Mouse (Mus musculus) spleen, adult 2 months (tissue): ENCODE data around the gene Wars2. TPM values are rescaled to one million over a fixed set of nuclear protein-coding genes. Genes with fewer than 3 reads are reported as not detected.

Experiments
- DNase-seq, 2 experiments: peaks; one replicate each; pipeline versions ENCODE4 v3.0.0 to v3.0.0-alpha.2; 2012 to 2021; ENCODE audit warnings: low spot score in 2 of 2, low read depth in 1 of 2
- H3K27ac ChIP-seq: fragments of 200-500 bp; 2 replicates; pipeline ENCODE4 v1.5.1; 2012; ENCODE audit warnings: low read length, inconsistent platforms; ENCODE audit not compliant: insufficient read depth
- H3K27me3 ChIP-seq: fragments of 200-500 bp; 2 replicates; pipeline ENCODE4 v1.6.1; 2012; ENCODE audit warnings: mild to moderate bottlenecking, moderate library complexity, low read length, inconsistent platforms; ENCODE audit not compliant: control insufficient read depth, insufficient read depth
- H3K36me3 ChIP-seq: fragments of 200-500 bp; 2 replicates; pipeline ENCODE4 v1.6.1; 2012; ENCODE audit warnings: mild to moderate bottlenecking, low read length, inconsistent platforms; ENCODE audit not compliant: control insufficient read depth, insufficient read depth
- H3K4me1 ChIP-seq: fragments of 200-500 bp; 2 replicates; pipeline ENCODE4 v1.6.1; 2011; ENCODE audit warnings: inconsistent platforms; ENCODE audit not compliant: control insufficient read depth, insufficient read depth, insufficient read length
- H3K4me3 ChIP-seq: fragments of 200-500 bp; 2 replicates; pipeline ENCODE4 v1.5.1; 2011; ENCODE audit warnings: mild to moderate bottlenecking, inconsistent platforms; ENCODE audit not compliant: insufficient read depth, insufficient read length; ENCODE audit errors: extremely low read depth
- CTCF ChIP-seq: fragments of 200-500 bp; IDR thresholded peaks from 2 replicates; pipeline ENCODE4 v1.5.1; 2011; ENCODE audit warnings: mild to moderate bottlenecking, inconsistent platforms; ENCODE audit not compliant: insufficient read depth, insufficient read length, insufficient replicate concordance; ENCODE audit errors: extremely low read depth
- POLR2A ChIP-seq: fragments of 200-500 bp; IDR thresholded peaks from 2 replicates; pipeline ENCODE4 v1.6.1; 2011; ENCODE audit warnings: low read depth, low read length, inconsistent platforms
- WGBS: fragments of 180-500 bp; shearing (Covaris S2); methylation state at CpG from one replicate; pipeline ENCODE4 v1.1.7; 2018; 5-methylcytosine and 5-hydroxymethylcytosine counted together
- polyA plus RNA-seq: library from polyadenylated mRNA; depleted of rRNA; stranded (reverse); fragments of >200 nt; gene quantifications from 2 replicates; pipeline ENCODE4 v1.2.3, GENCODE M21; 2012

The Wars2 gene
- polyA plus RNA-seq, 1 experiment, result 2.2 TPM

GRCm38 (mm10) chr3:99160016-99160415 is 19.1 kb downstream of the Wars2 start:
- TF ChIP-seq POLR2A (no peak), CTCF (no peak)
- Histone ChIP-seq H3K27me3 (no peaks in the 10 kb centered on the region), H3K4me3 (no peak overlapping the region), H3K27ac (no peak overlapping the region), H3K4me1 (no peaks in the 10 kb centered on the region), H3K36me3 (no peaks in the 10 kb centered on the region)
- DNase-seq, result no peak
- WGBS, result 87% methylated on average over 3 of the region's 3 CpGs

DNA sequence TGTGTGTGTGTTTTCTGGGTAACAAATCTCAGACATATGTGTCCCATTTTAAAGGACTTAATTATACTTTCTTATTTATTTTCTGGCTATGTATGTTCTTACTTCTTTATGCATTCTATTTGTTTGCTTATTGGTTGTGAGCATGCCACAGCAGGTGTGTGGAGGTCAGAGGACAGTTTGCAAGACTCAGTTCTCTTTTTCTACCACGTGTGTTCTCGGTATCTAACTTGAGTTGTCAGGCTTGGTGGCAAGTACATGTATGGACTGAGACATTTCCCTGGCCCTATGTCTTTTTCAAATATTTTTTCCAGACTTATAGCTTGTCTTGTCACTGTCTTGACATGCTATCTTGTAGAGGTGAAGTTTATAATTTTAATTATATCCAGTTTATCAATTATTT is 21.3 kb downstream of the Wars2 start:
- Histone ChIP-seq H3K4me1 (no peaks in the 10 kb centered on the region), H3K27ac (no peak overlapping the region), H3K4me3 (no peak overlapping the region), H3K27me3 (no peaks in the 10 kb centered on the region), H3K36me3 (no peaks in the 10 kb centered on the region)
- DNase-seq, result no peak
- 69% methylated on average over 2 of the region's 2 CpGs for WGBS
- TF ChIP-seq CTCF (no peak), POLR2A (no peak)

GRCm38 (mm10) chr3:99167734-99168133 is 26.9 kb downstream of the Wars2 start:
- WGBS, result 80% methylated on average over 4 of the region's 4 CpGs
- H3K4me1 ChIP-seq, result no peaks in the 10 kb centered on the region
- H3K36me3 ChIP-seq, result no peaks in the 10 kb centered on the region
- no peak overlapping the region for H3K4me3 ChIP-seq
- no peak for TF ChIP-seq CTCF
- TF ChIP-seq POLR2A, result no peak
- H3K27ac ChIP-seq, result no peak overlapping the region
- no peak for DNase-seq
- H3K27me3 ChIP-seq, result no peaks in the 10 kb centered on the region

DNA sequence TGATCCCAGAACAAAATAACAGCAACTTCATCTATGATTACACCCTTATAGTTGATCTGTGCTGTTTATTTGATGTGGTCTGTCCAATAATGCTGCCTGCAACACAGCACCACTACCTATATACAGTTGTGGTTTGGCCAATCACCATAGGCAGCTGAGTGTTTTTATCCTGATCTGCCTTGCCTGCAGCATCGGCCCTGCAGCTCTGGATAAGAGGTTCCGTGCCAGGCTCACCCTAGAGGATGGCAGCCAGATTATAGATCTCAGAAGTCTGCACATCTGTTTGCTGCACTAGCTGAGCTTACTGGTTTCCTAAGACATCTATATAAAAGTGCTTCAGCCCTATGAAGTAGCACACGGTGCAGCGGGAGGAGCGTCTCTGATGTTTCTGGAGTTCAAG is 32.3 kb downstream of the Wars2 start:
- no peak for DNase-seq
- Histone ChIP-seq H3K4me3 (no peak overlapping the region), H3K4me1 (no peaks in the 10 kb centered on the region), H3K36me3 (no peaks in the 10 kb centered on the region; the same call in 1 of the 2 replicates), H3K27me3 (no peaks in the 10 kb centered on the region), H3K27ac (no peak overlapping the region)
- no peak for TF ChIP-seq POLR2A
- TF ChIP-seq CTCF, result no peak
- 87% methylated on average over 5 of the region's 5 CpGs for WGBS

DNA sequence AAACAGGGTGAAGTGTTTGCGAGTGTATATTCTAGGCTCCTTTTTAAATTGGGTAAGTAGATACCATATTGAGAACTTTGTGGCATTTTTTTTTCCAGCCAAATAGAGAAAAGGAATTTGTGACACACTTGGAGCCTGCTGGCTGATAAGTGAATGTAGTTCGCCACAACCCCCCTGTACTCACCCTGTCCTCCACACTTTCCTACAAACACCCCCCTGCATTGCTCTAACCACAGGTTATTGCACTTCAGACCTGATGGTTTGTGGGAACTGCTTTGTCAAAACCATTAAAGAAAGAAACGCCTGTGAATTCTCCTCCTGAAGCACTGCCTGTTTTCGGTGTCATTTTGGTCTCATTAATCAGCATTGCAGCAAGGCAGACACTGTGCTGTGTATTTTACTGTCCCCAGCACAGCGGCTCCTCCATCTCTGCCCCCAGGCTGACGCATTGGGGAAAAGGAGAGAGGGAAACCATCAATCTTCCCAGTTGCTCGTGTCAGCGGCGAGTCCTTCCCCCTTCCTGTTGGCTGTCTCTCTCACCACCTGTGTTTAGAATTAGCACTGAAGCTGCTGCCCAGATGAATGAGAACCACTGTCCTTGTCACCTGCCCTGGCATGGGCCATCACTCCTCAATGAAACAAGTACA is 33.9 kb downstream of the Wars2 start:
- Histone ChIP-seq H3K4me3 (no peak overlapping the region), H3K27ac (no peak overlapping the region), H3K27me3 (no peaks in the 10 kb centered on the region), H3K4me1 (no peaks in the 10 kb centered on the region), H3K36me3 (no peaks in the 10 kb centered on the region; the same call in 1 of the 2 replicates)
- WGBS, result 22% methylated on average over 9 of the region's 9 CpGs
- DNase-seq, result no peak
- no peak for TF ChIP-seq POLR2A

GRCm38 (mm10) chr3:99183355-99184016 is 42.6 kb downstream of the Wars2 start:
- no peak overlapping the region for H3K4me3 ChIP-seq
- no peak for TF ChIP-seq POLR2A
- TF ChIP-seq CTCF, result no peak
- H3K27ac ChIP-seq, result no peak overlapping the region
- H3K36me3 ChIP-seq, result no peaks in the 10 kb centered on the region
- H3K4me1 ChIP-seq, result no peaks in the 10 kb centered on the region
- DNase-seq, result no peak
- 89% methylated on average over 17 of the region's 17 CpGs for WGBS
- H3K27me3 ChIP-seq, result no peaks in the 10 kb centered on the region

GRCm38 (mm10) chr3:99184373-99184772 is 43.5 kb downstream of the Wars2 start:
- 88% methylated on average over 1 of the region's 1 CpGs for WGBS
- TF ChIP-seq POLR2A (no peak), CTCF (no peak)
- no peak overlapping the region for H3K27ac ChIP-seq

More at GRCm38 (mm10) chr3:99184373-99184772, 43.5 kb downstream of the Wars2 start:
- DNase-seq, result no peak
- Histone ChIP-seq H3K27me3 (no peaks in the 10 kb centered on the region), H3K4me1 (no peaks in the 10 kb centered on the region), H3K36me3 (no peaks in the 10 kb centered on the region; the same call in 1 of the 2 replicates), H3K4me3 (no peak overlapping the region)
